In the genomic region with DNA sequence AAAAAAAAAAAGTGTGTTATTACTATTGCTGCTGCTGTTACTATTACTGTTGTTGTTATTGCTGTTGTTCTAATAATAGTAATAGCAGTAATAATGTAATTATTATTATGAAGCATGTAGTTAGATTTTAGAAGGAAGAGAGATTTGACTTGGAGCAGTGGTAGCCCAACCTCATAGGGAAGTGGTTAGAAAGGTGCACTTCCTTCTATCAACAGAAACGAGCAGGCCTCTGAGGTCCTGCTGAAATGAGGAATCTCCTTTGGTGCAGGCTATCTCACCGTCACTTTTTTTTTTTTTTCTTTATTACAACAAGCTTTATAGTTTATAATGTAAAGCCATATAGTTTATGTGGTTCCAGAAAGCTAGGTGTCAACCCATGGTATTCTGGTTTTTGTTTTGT, we compare ENCODE assay signal across 22 mouse cellular contexts.
"Had no signal": no experiment of that assay in that cellular context is flagged by ENCODE, and none has a peak within 500 bp of the region (broad histone marks: within the 10 kb centered on the region; RNA-seq: fewer than 3 reads in every experiment).

No protein-coding gene starts in this region.

- H3K9me3 ChIP-seq: kidney, embryonic 15.5 days; liver, embryonic 15.5 days; lung, embryonic 15.5 days; megakaryocyte, embryonic 14.5 days; midbrain, embryonic 10.5 days; midbrain, embryonic 13.5 days had no signal

- ATAC-seq: intestine, postnatal 0 days; midbrain, embryonic 13.5 days; midbrain, embryonic 16.5 days had no signal

- H3K4me3 ChIP-seq: kidney, embryonic 15.5 days; liver, embryonic 15.5 days; lung, embryonic 15.5 days; megakaryocyte, embryonic 14.5 days; midbrain, embryonic 10.5 days; midbrain, embryonic 13.5 days had no signal

- H3K27me3 ChIP-seq: kidney, embryonic 15.5 days; liver, embryonic 15.5 days; lung, embryonic 15.5 days; megakaryocyte, embryonic 14.5 days; midbrain, embryonic 13.5 days had no signal

- H3K36me3 ChIP-seq: kidney, embryonic 15.5 days; liver, embryonic 15.5 days; lung, embryonic 15.5 days; midbrain, embryonic 10.5 days; midbrain, embryonic 13.5 days had no signal

- H3K9ac ChIP-seq: kidney, embryonic 15.5 days; liver, embryonic 15.5 days; lung, embryonic 15.5 days; midbrain, embryonic 13.5 days had no signal

- H3K27ac ChIP-seq: kidney, embryonic 15.5 days; liver, embryonic 15.5 days; lung, embryonic 15.5 days; midbrain, embryonic 10.5 days; midbrain, embryonic 13.5 days; stomach, postnatal 0 days had no signal

- H3K4me2 ChIP-seq: kidney, embryonic 15.5 days; liver, embryonic 11.5 days; liver, embryonic 15.5 days; lung, embryonic 15.5 days; midbrain, embryonic 13.5 days had no signal

- DNase-seq: kidney, adult 8-10 months; kidney, postnatal 10 days; kidney, postnatal 4 days; lung, adult 18-20 months; lung, postnatal 14 days; lung, postnatal 4 days; right cerebral cortex, adult 18-20 months; right cerebral cortex, postnatal 14 days; right cerebral cortex, postnatal 4 days; thymus, adult 2 months; thymus, postnatal 14 days; thymus, postnatal 4 days had no signal
